Mouse (Mus musculus) inflammation-experienced regulatory T-cells, adult 6 months (primary cell): ENCODE data around the gene Ifitm3. TPM values are rescaled to one million over a fixed set of nuclear protein-coding genes. Genes with fewer than 3 reads are reported as not detected.

Experiments used
- polyA plus RNA-seq, 3 experiments: library from polyadenylated mRNA; unstranded; fragments of 100-300 nt; shearing (Covaris generic); gene quantifications; one replicate each; pipeline ENCODE4 v1.2.1; 2017

The Ifitm3 gene
- polyA plus RNA-seq, 3 experiments from 2014 or later, result 2.7 to 11.2 (median 3.0) TPM

Other genes starting within 250 kb of the Ifitm3 start
- gene Cyp2e1, start 247.0 kb downstream of the Ifitm3 start, polyA plus RNA-seq, result not detected
- not detected for gene Syce1, start 222.9 kb downstream of the Ifitm3 start, polyA plus RNA-seq
- under 1 TPM in 2 of 3 experiments, not detected in 1; 0.40 TPM for gene Zfp941, start 188.6 kb downstream of the Ifitm3 start, polyA plus RNA-seq
- not detected for gene Urah, start 175.8 kb downstream of the Ifitm3 start, polyA plus RNA-seq
- gene Scgb1c1, start 165.2 kb downstream of the Ifitm3 start, polyA plus RNA-seq, result not detected
- not detected for gene Odf3, start 163.0 kb downstream of the Ifitm3 start, polyA plus RNA-seq
- gene Gm45785, start 154.4 kb downstream of the Ifitm3 start, polyA plus RNA-seq, result not detected
- 10 to 100 TPM; 57.0 to 69.1 (median 66.3) TPM for gene Ric8a, start 153.8 kb downstream of the Ifitm3 start, polyA plus RNA-seq
- 10 to 100 TPM; 43.0 to 59.7 (median 53.0) TPM for gene Bet1l, start 153.2 kb downstream of the Ifitm3 start, polyA plus RNA-seq
- gene Psmd13, start 128.8 kb downstream of the Ifitm3 start, polyA plus RNA-seq, result 100 to 1,000 TPM in 2 of 3 experiments, 10 to 100 TPM in 1; 98.5 to 206 (median 105) TPM
- gene Sirt3, start 128.5 kb downstream of the Ifitm3 start, polyA plus RNA-seq, result 10 to 100 TPM in 2 of 3 experiments, 1 to 10 TPM in 1; 9.1 to 10.8 (median 10.6) TPM
- not detected for gene Cox8b, start 110.3 kb downstream of the Ifitm3 start, polyA plus RNA-seq
- gene Nlrp6, start 89.9 kb downstream of the Ifitm3 start, polyA plus RNA-seq, result not detected
- 10 to 100 TPM; 16.6 to 22.5 (median 18.2) TPM for gene Pgghg, start 69.4 kb downstream of the Ifitm3 start, polyA plus RNA-seq
- under 1 TPM in 1 of 3 experiments, not detected in 2; 0.46 TPM for gene Ifitm5, start 60.5 kb downstream of the Ifitm3 start, polyA plus RNA-seq
- not detected for gene Gm45717, start 54.8 kb downstream of the Ifitm3 start, polyA plus RNA-seq
- gene Ifitm2, start 54.8 kb downstream of the Ifitm3 start, polyA plus RNA-seq, result 10 to 100 TPM; 60.0 to 93.0 (median 74.2) TPM
- gene Ifitm1, start 43.5 kb downstream of the Ifitm3 start, polyA plus RNA-seq, result 1 to 10 TPM in 1 of 3 experiments, under 1 TPM in 1, not detected in 1; 0.54 to 6.6 TPM
- under 1 TPM in 1 of 3 experiments, not detected in 2; 0.94 TPM for gene Ifitm6, start 7.2 kb upstream of the Ifitm3 start, polyA plus RNA-seq
- gene Gm17387, start 18.4 kb upstream of the Ifitm3 start, polyA plus RNA-seq, result not detected
- 10 to 100 TPM; 11.1 to 13.1 (median 12.5) TPM for gene B4galnt4, start 50.3 kb upstream of the Ifitm3 start, polyA plus RNA-seq
- gene Pkp3, start 67.4 kb upstream of the Ifitm3 start, polyA plus RNA-seq, result 100 to 1,000 TPM; 413 to 487 (median 426) TPM
- gene Sigirr, start 89.8 kb upstream of the Ifitm3 start, polyA plus RNA-seq, result 100 to 1,000 TPM; 149 to 208 (median 206) TPM
- not detected for gene Ano9, start 107.0 kb upstream of the Ifitm3 start, polyA plus RNA-seq
- 1 to 10 TPM; 6.2 to 9.3 (median 7.0) TPM for gene Ptdss2, start 111.6 kb upstream of the Ifitm3 start, polyA plus RNA-seq
- 100 to 1,000 TPM; 135 to 147 (median 143) TPM for gene Rnh1, start 162.1 kb upstream of the Ifitm3 start, polyA plus RNA-seq
- 1 to 10 TPM; 1.5 to 6.2 (median 4.6) TPM for gene Hras, start 183.2 kb upstream of the Ifitm3 start, polyA plus RNA-seq
- 1 to 10 TPM; 1.3 to 2.2 (median 1.7) TPM for gene Lrrc56, start 183.4 kb upstream of the Ifitm3 start, polyA plus RNA-seq
- 10 to 100 TPM in 1 of 3 experiments, 1 to 10 TPM in 2; 4.6 to 11.3 (median 8.5) TPM for gene Lmntd2, start 203.3 kb upstream of the Ifitm3 start, polyA plus RNA-seq
- gene Rassf7, start 205.1 kb upstream of the Ifitm3 start, polyA plus RNA-seq, result 10 to 100 TPM in 2 of 3 experiments, 1 to 10 TPM in 1; 9.2 to 15.0 (median 13.7) TPM
- 10 to 100 TPM; 40.5 to 51.6 (median 46.7) TPM for gene Phrf1, start 218.0 kb upstream of the Ifitm3 start, polyA plus RNA-seq